Mouse (Mus musculus) c-Kit-positive CD71-positive TER-119-positive erythroid progenitor cells, embryonic 14.5 days (primary cell): ENCODE measurements around the gene Ppl.

Experiments
- DNase-seq: peaks from one replicate; pipeline ENCODE4 v3.0.0-alpha.2; 2013; ENCODE audit warnings: low spot score

Ppl gene

GRCm38 (mm10) chr16:5123476-5123875 is 8.7 kb downstream of the Ppl start:
- no peak for DNase-seq

GRCm38 (mm10) chr16:5119845-5120244 is 12.4 kb downstream of the Ppl start:
- DNase-seq, result no peak

- DNase-seq, result no peak
Observed at GRCm38 (mm10) chr16:5119385-5119784, 12.8 kb downstream of the Ppl start.

- DNase-seq, result no peak
Observed at GRCm38 (mm10) chr16:5113582-5113981, 18.6 kb downstream of the Ppl start.

- DNase-seq, result no peak
Observed at GRCm38 (mm10) chr16:5113002-5113550, 19.1 kb downstream of the Ppl start.

GRCm38 (mm10) chr16:5111021-5111420 is 21.2 kb downstream of the Ppl start:
- no peak for DNase-seq

GRCm38 (mm10) chr16:5109877-5110276 is 22.3 kb downstream of the Ppl start:
- no peak for DNase-seq

GRCm38 (mm10) chr16:5101000-5101399 is 31.2 kb downstream of the Ppl start:
- DNase-seq, result no peak

- no peak for DNase-seq
Observed at GRCm38 (mm10) chr16:5096504-5096903, 35.7 kb downstream of the Ppl start.

- DNase-seq, result no peak
Observed at GRCm38 (mm10) chr16:5093285-5093684, 38.9 kb downstream of the Ppl start.

- no peak for DNase-seq
Observed at GRCm38 (mm10) chr16:5089021-5089420, 43.2 kb downstream of the Ppl start.

- no peak for DNase-seq
Observed at GRCm38 (mm10) chr16:5086179-5086578, 46.0 kb downstream of the Ppl start.

- DNase-seq, result no peak
Observed at GRCm38 (mm10) chr16:5085196-5085595, 47.0 kb downstream of the Ppl start.

GRCm38 (mm10) chr16:5074341-5074740 is 57.9 kb downstream of the Ppl start:
- no peak for DNase-seq

GRCm38 (mm10) chr16:5071974-5072373 is 60.2 kb downstream of the Ppl start:
- no peak for DNase-seq

GRCm38 (mm10) chr16:5070321-5070720 is 61.9 kb downstream of the Ppl start:
- no peak for DNase-seq

GRCm38 (mm10) chr16:5063472-5063871 is 68.7 kb downstream of the Ppl start:
- DNase-seq, result no peak

GRCm38 (mm10) chr16:5058114-5058513 is 74.1 kb downstream of the Ppl start:
- no peak for DNase-seq

- DNase-seq, result peak; percentile 62
Observed at GRCm38 (mm10) chr16:5050251-5051110, 81.7 kb downstream of the Ppl start.

GRCm38 (mm10) chr16:5049774-5050234 is 82.4 kb downstream of the Ppl start, which contains the start of the genes Glyr1 and Ubn1:
Gene Glyr1, minus strand, starts transcription at chr16:5049863.
Gene Ubn1, plus strand, starts transcription at chr16:5050057.
- DNase-seq, result peak; percentile 99

- no peak for DNase-seq
Observed at GRCm38 (mm10) chr16:5049182-5049773, 82.9 kb downstream of the Ppl start.

- DNase-seq, result no peak
Observed at GRCm38 (mm10) chr16:5045322-5045721, 86.9 kb downstream of the Ppl start.

- DNase-seq, result no peak
Observed at GRCm38 (mm10) chr16:5036649-5037234, 95.5 kb downstream of the Ppl start.
